8 mouse cellular contexts compared by ENCODE assay signal in the genomic region with DNA sequence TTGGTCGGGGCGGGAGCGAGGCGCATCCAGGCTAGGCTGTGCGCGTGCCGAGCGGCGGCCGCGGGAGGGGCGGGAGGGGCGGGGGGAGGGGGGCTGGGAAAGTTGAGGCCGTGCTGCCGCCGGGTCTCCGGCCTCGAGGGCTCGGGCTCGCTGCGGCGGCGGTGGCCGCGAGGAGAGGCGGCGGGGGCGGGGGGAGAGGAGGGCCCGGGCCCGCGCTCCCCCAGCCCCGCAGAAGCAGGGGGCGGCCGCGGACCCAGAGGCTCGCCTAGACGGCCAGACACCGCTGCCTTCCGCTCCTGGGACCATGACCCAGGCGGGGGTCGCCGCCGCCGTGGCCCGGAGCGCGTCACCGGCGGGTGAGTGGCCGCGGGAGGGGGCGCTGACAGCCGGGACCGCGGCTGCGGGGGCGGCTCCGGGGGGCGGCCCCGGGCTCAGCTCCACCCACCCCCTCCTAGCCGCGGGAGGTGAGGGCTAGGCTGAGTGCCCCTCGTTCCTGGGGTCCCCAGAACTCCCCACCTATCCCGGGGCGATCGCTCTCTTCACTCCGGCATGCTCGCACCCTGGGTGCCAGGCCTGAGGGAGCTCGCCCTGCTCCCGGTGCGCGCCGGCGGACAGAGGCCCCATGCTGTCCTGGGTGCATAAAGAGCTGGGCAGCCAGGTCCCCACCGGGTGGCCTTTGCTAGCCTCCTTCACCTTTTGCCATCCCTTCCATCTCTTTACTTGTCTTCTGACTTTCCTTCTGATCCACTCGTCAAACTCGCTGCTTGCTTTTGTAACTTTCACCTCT. TPM values are rescaled to one million over a fixed set of nuclear protein-coding genes. Genes with fewer than 3 reads are reported as not detected.
DNase-seq lines count a peak whose midpoint lies in the region; ATAC-seq and TF ChIP-seq lines count a peak whose summit lies in the region.

A gene (plus strand): TSS at position 92 of the 787 bp plus-strand sequence.

- H3K4me1 ChIP-seq in bone marrow macrophage, adult 2 months (ENCODE audit: control insufficient read depth, insufficient read depth, low read length), result peaks cover 3% of the 10 kb centered on the region; the same call in 1 of the 2 replicates
- no peaks in the 10 kb centered on the region; the same call in 1 of the 2 replicates for H3K4me1 ChIP-seq in forebrain, embryonic 11.5 days (replicated peaks; ENCODE audit: control insufficient read depth, insufficient read depth, low read length)
- H3K4me1 ChIP-seq in heart, embryonic 15.5 days (replicated peaks), result peaks cover 16% of the 10 kb centered on the region
- H3K4me1 ChIP-seq in liver, embryonic 13.5 days (replicated peaks), result peaks cover 48% of the 10 kb centered on the region
- H3K4me1 ChIP-seq in stomach, postnatal 0 days (replicated peaks; ENCODE audit: control insufficient read depth, insufficient read depth), result peaks cover 3% of the 10 kb centered on the region; the same call in 1 of the 2 replicates

- TF ChIP-seq EP300 in stomach, postnatal 0 days (optimal IDR thresholded peaks at IDR 0.05), result no peak

- H3K9ac ChIP-seq in forebrain, embryonic 11.5 days (ENCODE audit: low read length), result peak within 1 kb of the TSS; percentile 96
- H3K9ac ChIP-seq in heart, embryonic 15.5 days, result peak within 1 kb of the TSS; percentile 98
- H3K9ac ChIP-seq in liver, embryonic 13.5 days, result peak within 1 kb of the TSS; percentile 98
- peak within 1 kb of the TSS; percentile 97 for H3K9ac ChIP-seq in stomach, postnatal 0 days (ENCODE audit: low read length)

- no peak for DNase-seq in forebrain, embryonic 11.5 days (ENCODE audit: low spot score)
- DNase-seq in kidney, postnatal 10 days, result peak; percentile 79
- peak; percentile 46 for DNase-seq in liver, embryonic 13.5 days
- peak; percentile 67 for DNase-seq in naive thymus-derived CD4-positive, alpha-beta T cell, adult 2 months (ENCODE audit: low read depth)
- DNase-seq in stomach, postnatal 0 days (ENCODE audit: low spot score), result peak; percentile 63

- ATAC-seq in CD4-positive, CD25-positive, alpha-beta regulatory T cell, adult 4 months, result peak; percentile 19
- ATAC-seq in forebrain, embryonic 11.5 days (replicated peaks; ENCODE audit: low FRiP score), result peak; percentile 77
- ATAC-seq in heart, embryonic 15.5 days (replicated peaks; ENCODE audit: insufficient number of reproducible peaks, insufficient read depth, low FRiP score, low read depth), result peak; percentile 73
- ATAC-seq in liver, embryonic 13.5 days (ENCODE audit: low read depth), result peak; percentile 56
- ATAC-seq in stomach, postnatal 0 days (ENCODE audit: low FRiP score, low TSS enrichment), result peak; percentile 36

- H3K27me3 ChIP-seq in forebrain, embryonic 11.5 days (ENCODE audit: control insufficient read depth, insufficient read depth, low read length), result no peaks in the 10 kb centered on the region
- no peaks in the 10 kb centered on the region for H3K27me3 ChIP-seq in heart, embryonic 15.5 days
- no peaks in the 10 kb centered on the region for H3K27me3 ChIP-seq in liver, embryonic 13.5 days
- no peaks in the 10 kb centered on the region for H3K27me3 ChIP-seq in stomach, postnatal 0 days (ENCODE audit: control insufficient read depth, insufficient read depth, low read length)

- peak within 1 kb of the TSS; percentile 62 for H3K27ac ChIP-seq in bone marrow macrophage, adult 2 months (ENCODE audit: insufficient read depth, low read depth, low read length)
- H3K27ac ChIP-seq in forebrain, embryonic 11.5 days (ENCODE audit: low read depth, low read length), result peak within 1 kb of the TSS; percentile 82
- H3K27ac ChIP-seq in heart, embryonic 15.5 days, result peak within 1 kb of the TSS; percentile 99
- H3K27ac ChIP-seq in liver, embryonic 13.5 days, result peak within 1 kb of the TSS; percentile 93
- H3K27ac ChIP-seq in stomach, postnatal 0 days (replicated peaks), result peak within 1 kb of the TSS; percentile 97

- no peaks in the 10 kb centered on the region for H3K9me3 ChIP-seq in forebrain, embryonic 11.5 days (ENCODE audit: control insufficient read depth, low read length)
- H3K9me3 ChIP-seq in heart, embryonic 15.5 days (replicated peaks), result no peaks in the 10 kb centered on the region
- no peaks in the 10 kb centered on the region for H3K9me3 ChIP-seq in liver, embryonic 13.5 days (replicated peaks)
- no peaks in the 10 kb centered on the region for H3K9me3 ChIP-seq in stomach, postnatal 0 days (ENCODE audit: control insufficient read depth, low read length)

- no peak for TF ChIP-seq CTCF in bone marrow macrophage, adult 2 months (IDR thresholded peaks at IDR 0.05; ENCODE audit: low read depth, low read length)
- no peak for TF ChIP-seq CTCF in stomach, postnatal 0 days (IDR thresholded peaks at IDR 0.05; ENCODE audit: low read depth)

- no peaks in the 10 kb centered on the region for H3K36me3 ChIP-seq in forebrain, embryonic 11.5 days (ENCODE audit: control insufficient read depth, insufficient read depth, low read length)
- H3K36me3 ChIP-seq in heart, embryonic 15.5 days, result no peaks in the 10 kb centered on the region
- no peaks in the 10 kb centered on the region for H3K36me3 ChIP-seq in liver, embryonic 13.5 days
- H3K36me3 ChIP-seq in stomach, postnatal 0 days (ENCODE audit: control insufficient read depth, insufficient read depth, low read length), result no peaks in the 10 kb centered on the region

- H3K4me3 ChIP-seq in bone marrow macrophage, adult 2 months (ENCODE audit: insufficient read depth, low read length), result peak within 1 kb of the TSS; percentile 96
- peak within 1 kb of the TSS; percentile 94 for H3K4me3 ChIP-seq in forebrain, embryonic 11.5 days (ENCODE audit: low read depth, low read length)
- H3K4me3 ChIP-seq in heart, embryonic 15.5 days, result peak within 1 kb of the TSS; percentile 97
- peak within 1 kb of the TSS; percentile 99 for H3K4me3 ChIP-seq in liver, embryonic 13.5 days (replicated peaks)
- H3K4me3 ChIP-seq in stomach, postnatal 0 days (ENCODE audit: low read depth, low read length), result peak within 1 kb of the TSS; percentile 93

- no peak for TF ChIP-seq POLR2A in bone marrow macrophage, adult 2 months (IDR thresholded peaks at IDR 0.05; ENCODE audit: borderline replicate concordance, low read depth, low read length)

- 0% methylated on average over 61 of the region's 77 CpGs for WGBS in forebrain, embryonic 11.5 days
- under 1% methylated on average over 47 of the region's 77 CpGs for WGBS in heart, embryonic 15.5 days
- WGBS in liver, embryonic 13.5 days (ENCODE audit: insufficient replicate concordance), result under 1% methylated on average over 63 of the region's 77 CpGs
- 1% methylated on average over 34 of the region's 77 CpGs for WGBS in stomach, postnatal 0 days

- peak within 1 kb of the TSS; percentile 74 for H3K4me2 ChIP-seq in forebrain, embryonic 11.5 days (ENCODE audit: low read depth, low read length, severe bottlenecking)
- peak within 1 kb of the TSS; percentile 79 for H3K4me2 ChIP-seq in heart, embryonic 15.5 days
- H3K4me2 ChIP-seq in liver, embryonic 13.5 days, result peak within 1 kb of the TSS; percentile 84
- H3K4me2 ChIP-seq in stomach, postnatal 0 days (replicated peaks; ENCODE audit: low read depth), result peak within 1 kb of the TSS; percentile 84

RNA-seq across cellular contexts. Expression of the gene that starts here (rescaled TPM):
- polyA plus RNA-seq in CD4-positive, CD25-positive, alpha-beta regulatory T cell, adult 4 months (2017; shearing (Covaris generic)), result 1 to 10 TPM; 3.9 to 5.2 TPM
- polyA plus RNA-seq in bone marrow macrophage, adult 2 months (2012; ENCODE audit: insufficient read depth, insufficient read length, missing spikeins), result 13.6 and 18.4 TPM in 2 replicates
- polyA plus RNA-seq in forebrain, embryonic 11.5 days (2014; fragmentation: Nextera tagmentation; extraction: Ambion mirVana), result 5.5 and 5.8 TPM in 2 replicates
- 1.6 and 1.7 TPM in 2 replicates for polyA plus RNA-seq in heart, embryonic 15.5 days (2015; fragmentation: Nextera tagmentation; extraction: Ambion mirVana)
- polyA plus RNA-seq in liver, embryonic 13.5 days (2015; fragmentation: Nextera tagmentation; extraction: Ambion mirVana), result 1.7 and 1.9 TPM in 2 replicates
- polyA plus RNA-seq in stomach, postnatal 0 days (2015; fragmentation: Nextera tagmentation; extraction: Ambion mirVana), result 1.8 and 2.0 TPM in 2 replicates

Comparison
In these comparisons a context has a peak if more than half of its experiments do, and no peak if none do; other contexts are left out.
1. ATAC-seq: peak in every context shown above with its lines; median percentile 77 in forebrain, embryonic 11.5 days; 73 in heart, embryonic 15.5 days; 56 in liver, embryonic 13.5 days; 36 in stomach, postnatal 0 days; 19 in CD4-positive, CD25-positive, alpha-beta regulatory T cell, adult 4 months.